Mouse (Mus musculus) kidney, postnatal 10 days (tissue): ENCODE results near the gene Rcor3.
A peak's percentile ranks its signal among the peaks of the same experiment; 100 is the strongest.

Source experiments
- DNase-seq: peaks from one replicate; pipeline ENCODE4 v3.0.0; 2021; ENCODE audit warnings: mixed read lengths

The Rcor3 gene

GRCm38 (mm10) chr1:192068188-192068587 lies 69.7 kb downstream of the Rcor3 start:
- no peak for DNase-seq

GRCm38 (mm10) chr1:192066956-192067355 lies 70.9 kb downstream of the Rcor3 start:
- no peak for DNase-seq

- DNase-seq, result no peak
Observed at GRCm38 (mm10) chr1:192063209-192063946, 74.5 kb downstream of the Rcor3 start.

- no peak for DNase-seq
Observed at GRCm38 (mm10) chr1:192062682-192063081, 75.2 kb downstream of the Rcor3 start.

- peak; percentile 78 for DNase-seq
Observed at GRCm38 (mm10) chr1:192061666-192062306, 76.1 kb downstream of the Rcor3 start.

GRCm38 (mm10) chr1:192058911-192059310 lies 79.0 kb downstream of the Rcor3 start:
- DNase-seq, result no peak

GRCm38 (mm10) chr1:192053726-192054125 lies 84.1 kb downstream of the Rcor3 start:
- DNase-seq, result no peak

- DNase-seq, result no peak
Observed at GRCm38 (mm10) chr1:192052986-192053385, 84.9 kb downstream of the Rcor3 start.

- no peak for DNase-seq
Observed at GRCm38 (mm10) chr1:192052461-192052860, 85.4 kb downstream of the Rcor3 start.
